In genomic region chr5:102874605-102875298, GRCm38 (mm10) we compare ENCODE assay signal across 8 mouse cellular contexts.
DNase-seq lines count a peak whose midpoint lies in the region; ATAC-seq and TF ChIP-seq lines count a peak whose summit lies in the region.

No protein-coding gene starts in this region.

- no peaks in the 10 kb centered on the region for H3K27me3 ChIP-seq in heart, embryonic 10.5 days (ENCODE audit: insufficient read depth, poor library complexity, severe bottlenecking)
- no peaks in the 10 kb centered on the region for H3K27me3 ChIP-seq in kidney, adult 2 months (replicated peaks; ENCODE audit: control insufficient read depth, insufficient read depth, low read length)
- no peaks in the 10 kb centered on the region for H3K27me3 ChIP-seq in neural tube, embryonic 11.5 days (ENCODE audit: control insufficient read depth, insufficient read depth, low read length)

- DNase-seq in 3T3-L1 (ENCODE audit: low read depth, low spot score) (peak; percentile 83), WW6 (ENCODE audit: low read depth, low spot score) (peak; percentile 24)
- DNase-seq in embryo, embryonic 10.5 days (ENCODE audit: low spot score), result peak; percentile 88
- no peak for DNase-seq in heart, embryonic 10.5 days (ENCODE audit: low spot score)
- peak; percentile 87 for DNase-seq in kidney, adult 2 months
- peak; percentile 39 for DNase-seq in left cerebral cortex, postnatal 4 days
- DNase-seq in neural tube, embryonic 11.5 days (ENCODE audit: low spot score), result peak; percentile 54
- no peak for DNase-seq in c-Kit-positive CD71-positive TER-119-positive erythroid progenitor cells, embryonic 14.5 days (ENCODE audit: low spot score)

- no peak for ATAC-seq in neural tube, embryonic 11.5 days (ENCODE audit: insufficient read depth, low FRiP score, low TSS enrichment)

- intact Hi-C loops in left cerebral cortex, postnatal 4 days (cut with DNase I), result loop anchor here (5.0 to 10.0 kb wide), 2 partner anchors 172 to 670 kb away; no protein-coding TSS in a partner anchor

- TF ChIP-seq POLR2A in kidney, adult 2 months (IDR thresholded peaks at IDR 0.05; ENCODE audit: low read depth, low read length), result no peak

- H3K27ac ChIP-seq in heart, embryonic 10.5 days, result no peak overlapping the region
- peak overlapping the region; percentile 73 for H3K27ac ChIP-seq in kidney, adult 2 months (ENCODE audit: insufficient read depth, low read depth, low read length)
- no peak overlapping the region for H3K27ac ChIP-seq in neural tube, embryonic 11.5 days (ENCODE audit: low read depth, low read length)

- no peaks in the 10 kb centered on the region for H3K4me1 ChIP-seq in heart, embryonic 10.5 days
- H3K4me1 ChIP-seq in kidney, adult 2 months (ENCODE audit: control insufficient read depth, insufficient read depth, low read length), result peaks cover 14% of the 10 kb centered on the region
- no peaks in the 10 kb centered on the region for H3K4me1 ChIP-seq in neural tube, embryonic 11.5 days (ENCODE audit: control insufficient read depth, insufficient read depth, low read length)

- H3K9ac ChIP-seq in neural tube, embryonic 11.5 days (ENCODE audit: low read length), result no peak overlapping the region

- no peak overlapping the region for H3K4me2 ChIP-seq in neural tube, embryonic 11.5 days (ENCODE audit: low read depth)

- H3K4me3 ChIP-seq in heart, embryonic 10.5 days, result peak overlapping the region; percentile 6; the same call in 1 of the 2 replicates
- H3K4me3 ChIP-seq in kidney, adult 2 months (ENCODE audit: insufficient read depth, low read depth, low read length), result no peak overlapping the region
- no peak overlapping the region for H3K4me3 ChIP-seq in neural tube, embryonic 11.5 days (ENCODE audit: low read depth, low read length)

- WGBS in heart, embryonic 10.5 days, result 47% methylated on average over 11 of the region's 11 CpGs
- WGBS in kidney, adult 2 months, result 34% methylated on average over 11 of the region's 11 CpGs
- WGBS in neural tube, embryonic 11.5 days, result 51% methylated on average over 11 of the region's 11 CpGs

- no peaks in the 10 kb centered on the region for H3K36me3 ChIP-seq in heart, embryonic 10.5 days
- peaks cover 4% of the 10 kb centered on the region; the same call in 1 of the 2 replicates for H3K36me3 ChIP-seq in kidney, adult 2 months (ENCODE audit: control insufficient read depth, insufficient read depth, low read length)
- H3K36me3 ChIP-seq in neural tube, embryonic 11.5 days (ENCODE audit: control insufficient read depth, insufficient read depth, low read length), result no peaks in the 10 kb centered on the region

- TF ChIP-seq CTCF in kidney, adult 2 months (conservative IDR thresholded peaks at IDR 0.05; ENCODE audit: insufficient read depth, insufficient read length, low read depth, low read length), result peak; percentile 37

- no peaks in the 10 kb centered on the region for H3K9me3 ChIP-seq in heart, embryonic 10.5 days
- no peaks in the 10 kb centered on the region for H3K9me3 ChIP-seq in neural tube, embryonic 11.5 days (ENCODE audit: control insufficient read depth, low read length)

Comparison
In these comparisons a context has a peak if more than half of its experiments do, and no peak if none do; other contexts are left out.
1. DNase-seq: peak in 3T3-L1 (single experiment), WW6 (single experiment), embryo, embryonic 10.5 days (single experiment), kidney, adult 2 months (single experiment), left cerebral cortex, postnatal 4 days (single experiment) and neural tube, embryonic 11.5 days (single experiment); none in heart, embryonic 10.5 days (single experiment) and c-Kit-positive CD71-positive TER-119-positive erythroid progenitor cells, embryonic 14.5 days (single experiment).